Mouse (Mus musculus): ENCODE measurements around the gene Sik1. TPM values are rescaled to one million over a fixed set of nuclear protein-coding genes. Genes with fewer than 3 reads are reported as not detected.

The Sik1 gene
- polyA plus RNA-seq, 1 experiment from 2014 or later: 17.3 TPM

GRCm38 (mm10) chr17:31846970-31847369 lies 8.6 kb downstream of the Sik1 start:
- WGBS: 93% methylated on average over 13 of the region's 13 CpGs
- Histone ChIP-seq H3K36me3 (peaks cover 73% of the 10 kb centered on the region), H3K27me3 (no peaks in the 10 kb centered on the region), H3K9ac (replicated peaks) (no peak overlapping the region), H3K27ac (replicated peaks) (no peak overlapping the region), H3K9me3 (no peaks in the 10 kb centered on the region), H3K4me3 (no peak overlapping the region), H3K4me1 (peaks cover 6% of the 10 kb centered on the region), H3K4me2 (replicated peaks) (no peak overlapping the region)
- ATAC-seq (replicated peaks): no peak

- Histone ChIP-seq H3K27ac (replicated peaks) (no peak overlapping the region), H3K4me3 (no peak overlapping the region), H3K36me3 (peaks cover 73% of the 10 kb centered on the region), H3K9me3 (no peaks in the 10 kb centered on the region), H3K9ac (replicated peaks) (no peak overlapping the region), H3K27me3 (no peaks in the 10 kb centered on the region), H3K4me2 (replicated peaks) (no peak overlapping the region), H3K4me1 (no peaks in the 10 kb centered on the region)
- WGBS: 83% methylated on average over 9 of the region's 9 CpGs
- no peak for ATAC-seq (replicated peaks)
Observed at GRCm38 (mm10) chr17:31846352-31846751, 9.3 kb downstream of the Sik1 start.

- Histone ChIP-seq H3K36me3 (peaks cover 51% of the 10 kb centered on the region), H3K4me1 (0 out of 2 replicates have a peak, but pooled peaks cover 3% of the 10 kb centered on the region), H3K9ac (replicated peaks) (no peak overlapping the region), H3K4me3 (no peak overlapping the region), H3K27ac (replicated peaks) (no peak overlapping the region), H3K9me3 (no peaks in the 10 kb centered on the region), H3K27me3 (no peaks in the 10 kb centered on the region), H3K4me2 (replicated peaks) (no peak overlapping the region)
- no peak for ATAC-seq (replicated peaks)
- 83% methylated on average over 1 of the region's 1 CpGs for WGBS
Observed at GRCm38 (mm10) chr17:31843891-31844290, 11.7 kb downstream of the Sik1 start.

- WGBS: 94% methylated on average over 12 of the region's 12 CpGs
- Histone ChIP-seq H3K9me3 (no peaks in the 10 kb centered on the region), H3K9ac (replicated peaks) (no peak overlapping the region), H3K27me3 (no peaks in the 10 kb centered on the region), H3K4me3 (no peak overlapping the region), H3K36me3 (peaks cover 44% of the 10 kb centered on the region), H3K27ac (replicated peaks) (no peak overlapping the region), H3K4me1 (0 out of 2 replicates have a peak, but pooled peaks cover 3% of the 10 kb centered on the region), H3K4me2 (replicated peaks) (no peak overlapping the region)
- ATAC-seq (replicated peaks): no peak; the same call in 1 of the 2 replicates
Observed at GRCm38 (mm10) chr17:31842930-31843822, 12.4 kb downstream of the Sik1 start.

- Histone ChIP-seq H3K36me3 (peaks cover 33% of the 10 kb centered on the region), H3K4me2 (replicated peaks) (no peak overlapping the region), H3K4me1 (0 out of 2 replicates have a peak, but pooled peaks cover 3% of the 10 kb centered on the region), H3K27me3 (no peaks in the 10 kb centered on the region), H3K27ac (replicated peaks) (no peak overlapping the region), H3K9me3 (no peaks in the 10 kb centered on the region), H3K9ac (replicated peaks) (no peak overlapping the region), H3K4me3 (no peak overlapping the region)
- ATAC-seq (replicated peaks): no peak
- WGBS: 80% methylated on average over 18 of the region's 18 CpGs
Observed at GRCm38 (mm10) chr17:31841842-31842611, 13.6 kb downstream of the Sik1 start.

- no peak overlapping the region for H3K4me2 ChIP-seq (replicated peaks)
- ATAC-seq (replicated peaks): no peak
- H3K27ac ChIP-seq (replicated peaks): no peak overlapping the region
- H3K4me1 ChIP-seq: peaks cover 7% of the 10 kb centered on the region; the same call in 1 of the 2 replicates
- no peaks in the 10 kb centered on the region for H3K27me3 ChIP-seq
- WGBS: 84% methylated on average over 3 of the region's 3 CpGs
- H3K9me3 ChIP-seq: no peaks in the 10 kb centered on the region
- H3K9ac ChIP-seq (replicated peaks): no peak overlapping the region
- H3K4me3 ChIP-seq: no peak overlapping the region
- peaks cover 27% of the 10 kb centered on the region for H3K36me3 ChIP-seq
Observed at GRCm38 (mm10) chr17:31841453-31841841, 14.2 kb downstream of the Sik1 start.

GRCm38 (mm10) chr17:31840423-31841003 lies 15.1 kb downstream of the Sik1 start:
- peaks cover 17% of the 10 kb centered on the region for H3K36me3 ChIP-seq
- no peak overlapping the region for H3K27ac ChIP-seq (replicated peaks)
- WGBS: 61% methylated on average over 6 of the region's 6 CpGs
- no peak overlapping the region for H3K4me3 ChIP-seq
- ATAC-seq (replicated peaks): 0 out of 2 replicates have a peak, but pooled peaks have one; percentile 29
- no peaks in the 10 kb centered on the region for H3K9me3 ChIP-seq
- no peaks in the 10 kb centered on the region for H3K27me3 ChIP-seq
- no peak overlapping the region for H3K4me2 ChIP-seq (replicated peaks)
- H3K9ac ChIP-seq (replicated peaks): no peak overlapping the region
- peaks cover 7% of the 10 kb centered on the region; the same call in 1 of the 2 replicates for H3K4me1 ChIP-seq

GRCm38 (mm10) chr17:31836772-31837171 lies 18.8 kb downstream of the Sik1 start:
- Histone ChIP-seq H3K36me3 (no peaks in the 10 kb centered on the region), H3K27me3 (no peaks in the 10 kb centered on the region), H3K27ac (replicated peaks) (no peak overlapping the region), H3K9ac (replicated peaks) (no peak overlapping the region), H3K9me3 (no peaks in the 10 kb centered on the region), H3K4me1 (peaks cover 7% of the 10 kb centered on the region; the same call in 1 of the 2 replicates), H3K4me3 (no peak overlapping the region), H3K4me2 (replicated peaks) (no peak overlapping the region)
- no peak for ATAC-seq (replicated peaks)
- 70% methylated on average over 7 of the region's 7 CpGs for WGBS

GRCm38 (mm10) chr17:31836264-31836607 lies 19.4 kb downstream of the Sik1 start:
- no peaks in the 10 kb centered on the region for H3K9me3 ChIP-seq
- no peak overlapping the region for H3K27ac ChIP-seq (replicated peaks)
- H3K4me1 ChIP-seq: peaks cover 7% of the 10 kb centered on the region; the same call in 1 of the 2 replicates
- H3K27me3 ChIP-seq: no peaks in the 10 kb centered on the region
- H3K36me3 ChIP-seq: no peaks in the 10 kb centered on the region
- 80% methylated on average over 2 of the region's 2 CpGs for WGBS
- no peak overlapping the region for H3K4me3 ChIP-seq
- H3K9ac ChIP-seq (replicated peaks): no peak overlapping the region
- no peak for ATAC-seq (replicated peaks)
- H3K4me2 ChIP-seq (replicated peaks): no peak overlapping the region

- no peak for ATAC-seq (replicated peaks)
- no peaks in the 10 kb centered on the region for H3K27me3 ChIP-seq
- H3K36me3 ChIP-seq: no peaks in the 10 kb centered on the region
- no peak overlapping the region for H3K4me3 ChIP-seq
- H3K4me2 ChIP-seq (replicated peaks): no peak overlapping the region
- H3K9ac ChIP-seq (replicated peaks): no peak overlapping the region
- H3K27ac ChIP-seq (replicated peaks): no peak overlapping the region
- 97% methylated on average over 11 of the region's 11 CpGs for WGBS
- peaks cover 7% of the 10 kb centered on the region; the same call in 1 of the 2 replicates for H3K4me1 ChIP-seq
- no peaks in the 10 kb centered on the region for H3K9me3 ChIP-seq
Observed at GRCm38 (mm10) chr17:31835528-31836263, 19.9 kb downstream of the Sik1 start.

GRCm38 (mm10) chr17:31834320-31835065 lies 21.1 kb downstream of the Sik1 start:
- H3K9ac ChIP-seq (replicated peaks): no peak overlapping the region

More at GRCm38 (mm10) chr17:31834320-31835065, 21.1 kb downstream of the Sik1 start:
- no peak overlapping the region for H3K27ac ChIP-seq (replicated peaks)
- H3K4me2 ChIP-seq (replicated peaks): no peak overlapping the region
- H3K27me3 ChIP-seq: no peaks in the 10 kb centered on the region
- H3K4me3 ChIP-seq: no peak overlapping the region
- peaks cover 4% of the 10 kb centered on the region; the same call in 1 of the 2 replicates for H3K4me1 ChIP-seq
- 64% methylated on average over 6 of the region's 6 CpGs for WGBS
- no peaks in the 10 kb centered on the region for H3K9me3 ChIP-seq
- no peaks in the 10 kb centered on the region for H3K36me3 ChIP-seq
- no peak for ATAC-seq (replicated peaks)
